Mouse (Mus musculus) stomach, embryonic 15.5 days (tissue): ENCODE results near the gene Serpina11. TPM values are rescaled to one million over a fixed set of nuclear protein-coding genes. Genes with fewer than 3 reads are reported as not detected.
"Not testable (repeated sequence)": the region's sequence is repeated elsewhere in the genome, so short reads cannot be mapped to it uniquely, and the experiment has no call there.

ENCODE experiments used
- ATAC-seq: fragments of 200-750 bp; cut with Nextera tagmentation; 2 replicates; pipeline ENCODE4 v1.8.0; 2017; ENCODE audit warnings: low read depth, moderate number of reproducible peaks, moderate TSS enrichment; ENCODE audit not compliant: insufficient read depth, low FRiP score
- H3K27ac ChIP-seq: fragments of 300-500 bp; sonication (generic); 2 replicates; pipeline ENCODE4 v1.5.1; 2015; ENCODE audit warnings: mild to moderate bottlenecking, inconsistent platforms
- H3K27me3 ChIP-seq: fragments of 300-500 bp; sonication (generic); replicated peaks from 2 replicates; pipeline ENCODE4 v1.6.1; 2015; ENCODE audit warnings: inconsistent platforms
- H3K36me3 ChIP-seq: fragments of 300-500 bp; sonication (generic); 2 replicates; pipeline ENCODE4 v1.6.1; 2015; ENCODE audit warnings: inconsistent platforms
- H3K4me1 ChIP-seq: fragments of 300-500 bp; sonication (generic); 2 replicates; pipeline ENCODE4 v1.6.1; 2015; ENCODE audit warnings: inconsistent platforms
- H3K4me2 ChIP-seq: fragments of 300-500 bp; sonication (generic); 2 replicates; pipeline ENCODE4 v1.6.1; 2015; ENCODE audit warnings: mild to moderate bottlenecking, inconsistent platforms
- H3K4me3 ChIP-seq: fragments of 300-500 bp; sonication (generic); replicated peaks from 2 replicates; pipeline ENCODE4 v1.5.1; 2015; ENCODE audit warnings: inconsistent platforms
- H3K9ac ChIP-seq: fragments of 300-500 bp; sonication (generic); 2 replicates; pipeline ENCODE4 v1.6.1; 2015; ENCODE audit warnings: inconsistent platforms
- H3K9me3 ChIP-seq: fragments of 300-500 bp; sonication (generic); 2 replicates; pipeline ENCODE4 v1.6.1; 2016; ENCODE audit warnings: inconsistent platforms
- WGBS: fragments of 180-500 bp; shearing (Covaris S2); methylation state at CpG from one replicate; pipeline ENCODE4 v1.1.7; 2015; 5-methylcytosine and 5-hydroxymethylcytosine counted together
- polyA plus RNA-seq: library from polyadenylated mRNA; unstranded; fragments of >200 nt; fragmentation: Nextera tagmentation; extraction: Ambion mirVana; gene quantifications from 2 replicates; pipeline ENCODE4 v1.2.1, GENCODE M21; 2015

The Serpina11 gene
- polyA plus RNA-seq, 1 experiment from 2014 or later: 0.87 TPM

DNA sequence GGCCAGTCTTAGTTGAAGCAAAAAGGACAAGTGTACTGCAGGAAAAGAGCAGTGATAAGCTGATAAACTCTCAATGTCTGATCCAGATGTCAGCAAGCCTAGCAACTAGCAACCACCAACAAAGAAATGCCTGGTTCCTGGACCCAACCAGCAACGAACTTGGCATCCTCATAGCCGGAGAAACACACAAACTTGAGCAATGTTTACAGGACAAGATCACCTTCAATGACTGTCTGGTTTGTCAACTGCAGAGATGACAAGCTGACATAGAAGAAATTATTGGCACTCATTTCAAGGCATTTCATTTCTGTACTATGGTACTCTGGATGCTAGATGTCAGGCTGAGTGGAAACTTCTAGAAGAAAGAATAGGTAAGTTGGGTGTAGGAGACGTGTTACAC is 23.0 kb downstream of the Serpina11 start:
- no peak overlapping the region for H3K4me2 ChIP-seq
- no peaks in the 10 kb centered on the region for H3K36me3 ChIP-seq
- H3K4me1 ChIP-seq: no peaks in the 10 kb centered on the region
- WGBS: 69% methylated on average over 3 of the region's 3 CpGs
- ATAC-seq: no peak
- H3K27ac ChIP-seq: no peak overlapping the region
- H3K4me3 ChIP-seq: no peak overlapping the region
- no peak overlapping the region for H3K9ac ChIP-seq
- H3K9me3 ChIP-seq: no peaks in the 10 kb centered on the region
- H3K27me3 ChIP-seq: no peaks in the 10 kb centered on the region

DNA sequence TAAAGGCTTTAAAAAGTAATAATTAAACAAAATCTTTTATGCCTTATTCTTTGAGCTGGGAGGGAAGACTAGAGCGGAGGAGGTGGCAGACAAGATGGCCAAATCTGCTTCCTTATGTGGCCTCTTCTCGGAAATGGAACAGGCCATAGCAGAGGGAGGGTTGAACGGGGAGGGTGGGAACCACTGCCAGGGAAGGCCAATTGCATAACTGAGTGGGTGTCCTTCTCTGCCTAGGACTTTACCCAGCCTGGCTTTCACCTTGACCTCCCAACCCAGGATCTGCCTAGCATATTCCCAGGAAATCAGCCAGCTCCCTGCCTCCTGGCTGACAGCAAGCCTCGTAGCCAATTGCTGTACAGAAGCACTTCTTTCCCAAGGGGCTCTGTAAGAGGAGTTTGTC is 26.5 kb downstream of the Serpina11 start:
- Histone ChIP-seq H3K27ac (no peak overlapping the region), H3K4me2 (no peak overlapping the region), H3K9me3 (no peaks in the 10 kb centered on the region), H3K4me3 (no peak overlapping the region), H3K27me3 (no peaks in the 10 kb centered on the region), H3K36me3 (no peaks in the 10 kb centered on the region), H3K4me1 (no peaks in the 10 kb centered on the region), H3K9ac (no peak overlapping the region)
- no peak for ATAC-seq
- 81% methylated on average over 4 of the region's 4 CpGs for WGBS

DNA sequence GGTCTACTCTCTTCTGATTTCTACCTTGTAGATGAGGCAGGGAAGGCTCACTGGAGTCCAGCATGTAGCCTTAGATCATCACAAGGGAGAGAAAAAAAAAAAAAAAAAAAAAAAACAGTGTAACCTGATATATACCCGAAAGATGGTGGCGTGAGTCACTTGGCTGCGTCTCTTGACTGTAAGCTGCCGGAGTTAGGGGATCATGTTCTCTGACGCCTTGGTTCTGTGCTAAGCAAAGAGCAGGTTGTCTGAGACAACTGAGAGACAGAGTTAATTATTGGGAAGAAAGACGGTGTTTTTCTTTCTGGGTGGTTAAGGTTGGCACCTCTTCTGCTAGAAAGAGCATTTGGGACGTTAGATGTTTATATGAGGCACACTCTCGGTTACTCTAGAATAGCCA is 26.9 kb downstream of the Serpina11 start:
- H3K4me3 ChIP-seq: no peak overlapping the region
- WGBS: 79% methylated on average over 8 of the region's 8 CpGs
- no peaks in the 10 kb centered on the region for H3K27me3 ChIP-seq
- H3K9ac ChIP-seq: no peak overlapping the region
- ATAC-seq: no peak
- no peak overlapping the region for H3K4me2 ChIP-seq
- no peaks in the 10 kb centered on the region for H3K4me1 ChIP-seq
- no peak overlapping the region for H3K27ac ChIP-seq
- no peaks in the 10 kb centered on the region for H3K9me3 ChIP-seq
- H3K36me3 ChIP-seq: no peaks in the 10 kb centered on the region

DNA sequence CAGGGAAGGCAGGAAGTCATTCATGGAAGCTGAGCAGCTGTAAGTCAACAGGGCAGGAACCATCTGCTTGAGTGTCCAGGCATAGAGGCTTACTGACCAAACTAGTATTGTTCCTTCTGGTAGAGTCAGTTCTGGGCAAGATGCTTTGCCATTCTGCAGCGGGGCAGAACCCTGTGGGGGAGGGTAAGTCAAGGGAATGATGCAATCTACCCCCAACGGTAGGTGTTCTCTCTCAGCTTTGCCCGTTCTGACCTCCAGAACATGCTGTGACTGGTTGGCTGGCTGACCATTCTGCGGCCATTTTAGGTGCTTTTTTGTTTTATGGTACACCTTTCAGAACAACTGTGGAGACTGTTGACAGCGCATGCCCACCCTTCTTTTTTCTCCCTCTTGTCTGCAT is 27.4 kb downstream of the Serpina11 start:
- no peak for ATAC-seq
- no peaks in the 10 kb centered on the region for H3K4me1 ChIP-seq
- H3K36me3 ChIP-seq: no peaks in the 10 kb centered on the region
- H3K9ac ChIP-seq: no peak overlapping the region
- H3K27me3 ChIP-seq: no peaks in the 10 kb centered on the region
- 82% methylated on average over 5 of the region's 5 CpGs for WGBS
- H3K4me3 ChIP-seq: no peak overlapping the region
- no peak overlapping the region for H3K27ac ChIP-seq
- no peaks in the 10 kb centered on the region for H3K9me3 ChIP-seq
- no peak overlapping the region for H3K4me2 ChIP-seq

DNA sequence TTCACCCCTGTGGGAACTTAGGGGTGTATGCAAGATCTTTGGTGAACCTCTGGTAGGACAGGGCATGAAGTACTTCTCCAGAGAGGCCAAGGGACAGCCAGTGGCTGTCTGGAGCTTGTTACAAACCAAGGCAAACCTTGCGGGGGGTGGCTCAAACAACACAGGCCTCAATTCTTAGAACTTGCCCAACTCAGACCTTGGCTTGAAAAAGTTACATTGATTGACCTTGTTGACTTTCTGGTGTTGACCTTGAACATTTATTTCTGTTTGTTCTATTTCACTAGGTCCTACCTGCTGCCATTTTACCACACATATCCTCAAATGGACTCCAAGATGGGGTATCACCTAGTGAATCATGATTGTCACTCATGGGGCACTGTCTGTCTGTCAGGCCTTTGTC is 28.0 kb downstream of the Serpina11 start:
- WGBS: 90% methylated on average over 1 of the region's 1 CpGs
- ATAC-seq: no peak
- no peak overlapping the region for H3K4me2 ChIP-seq
- no peak overlapping the region for H3K27ac ChIP-seq
- H3K36me3 ChIP-seq: no peaks in the 10 kb centered on the region
- no peaks in the 10 kb centered on the region for H3K9me3 ChIP-seq
- H3K27me3 ChIP-seq: no peaks in the 10 kb centered on the region
- H3K9ac ChIP-seq: no peak overlapping the region
- H3K4me1 ChIP-seq: no peaks in the 10 kb centered on the region
- no peak overlapping the region for H3K4me3 ChIP-seq

DNA sequence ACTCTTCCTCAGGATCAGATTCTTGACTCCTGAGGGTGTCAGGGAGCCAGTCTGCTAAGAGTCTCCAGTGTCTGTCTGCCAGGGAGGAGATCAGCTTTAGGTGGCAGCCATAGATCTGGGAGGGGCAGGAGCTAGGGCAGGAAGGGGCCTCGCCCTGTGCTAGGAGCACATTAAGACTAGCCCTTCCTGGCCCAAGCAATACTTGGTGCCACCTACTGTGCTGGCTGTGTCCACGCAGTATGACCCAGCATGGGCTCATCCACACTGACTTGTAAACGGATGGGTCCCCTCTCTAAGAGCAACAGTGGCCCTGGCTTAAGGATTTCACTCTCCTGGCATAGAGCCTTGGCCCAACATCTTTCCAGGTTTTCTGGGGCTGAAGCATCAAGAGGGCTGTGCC is 31.0 kb downstream of the Serpina11 start, which contains the start of gene Serpina1e:
TSS of gene Serpina1e (minus strand) at position 178 of the 400 bp plus-strand sequence.
- no peak within 1 kb of the TSS for H3K9ac ChIP-seq
- 79% methylated on average over 3 of the region's 3 CpGs for WGBS
- H3K4me2 ChIP-seq: no peak within 1 kb of the TSS
- H3K27me3 ChIP-seq: no peaks in the 10 kb centered on the region
- no peak within 1 kb of the TSS for H3K27ac ChIP-seq
- no peak within 1 kb of the TSS for H3K4me3 ChIP-seq
- no peaks in the 10 kb centered on the region for H3K36me3 ChIP-seq
- H3K4me1 ChIP-seq: no peaks in the 10 kb centered on the region
- H3K9me3 ChIP-seq: no peaks in the 10 kb centered on the region
- ATAC-seq: no peak

DNA sequence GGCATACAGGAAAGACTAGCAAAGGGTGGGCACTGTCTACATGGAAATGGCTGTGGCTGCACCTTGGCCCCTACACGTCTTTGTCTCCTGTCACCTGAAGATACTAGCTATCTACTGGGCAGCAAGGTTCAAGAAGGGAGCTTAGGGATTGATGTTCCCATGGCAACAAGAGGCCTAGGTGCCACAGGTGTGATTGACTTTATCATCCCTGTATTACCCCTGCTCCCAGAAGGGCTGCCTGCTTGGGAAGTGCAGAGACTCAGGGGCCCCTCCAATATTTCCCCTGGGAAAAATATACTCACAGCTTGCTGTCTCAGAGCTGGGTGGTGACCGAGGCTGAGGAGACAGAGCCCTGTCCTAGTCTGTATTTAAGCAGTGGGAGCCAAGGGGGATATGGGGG is 33.2 kb downstream of the Serpina11 start:
- not testable (repeated sequence) for ATAC-seq, H3K27me3 ChIP-seq, H3K27ac ChIP-seq, H3K36me3 ChIP-seq, H3K4me3 ChIP-seq, H3K4me1 ChIP-seq, H3K9me3 ChIP-seq, H3K4me2 ChIP-seq, H3K9ac ChIP-seq
- 48% methylated on average over 2 of the region's 2 CpGs for WGBS

DNA sequence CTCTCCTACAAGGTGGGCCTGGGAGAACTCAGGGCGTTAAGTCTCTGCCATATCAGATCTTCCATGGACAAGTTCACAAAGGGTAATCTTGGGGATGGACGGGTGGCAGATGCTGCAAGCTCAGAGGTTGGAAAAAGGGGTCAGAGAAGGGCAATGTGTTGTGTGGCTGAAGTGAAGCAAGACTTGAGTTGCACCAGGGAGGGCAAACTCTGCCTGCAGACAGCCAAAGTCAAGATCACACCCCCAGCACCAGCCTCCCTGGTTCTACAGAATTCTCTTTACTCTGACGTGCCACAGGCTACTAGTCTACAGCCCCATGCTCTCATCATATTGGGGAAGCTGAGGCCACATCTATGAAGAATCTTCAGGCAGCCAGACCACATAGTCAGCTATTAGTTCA is 36.8 kb downstream of the Serpina11 start:
- not testable (repeated sequence) for ATAC-seq

DNA sequence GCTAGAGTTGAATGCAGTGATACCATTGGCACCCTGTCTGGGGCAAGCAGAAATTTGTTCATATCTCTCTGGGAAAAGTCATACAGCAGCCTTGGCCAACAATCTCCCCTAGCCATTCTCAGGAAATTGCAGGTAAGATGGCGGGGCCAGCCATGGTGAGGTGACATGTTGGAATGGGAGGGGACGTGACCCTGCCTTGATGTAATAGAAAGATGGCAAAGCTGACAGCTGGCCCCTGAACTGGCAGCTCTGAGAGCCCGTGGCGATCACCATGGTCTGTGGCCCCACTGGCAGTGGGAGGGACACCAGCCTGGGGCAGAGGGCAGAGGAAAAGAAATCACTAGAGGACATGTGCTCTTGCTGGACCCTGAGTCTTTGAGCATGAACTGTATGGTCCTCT is 43.5 kb downstream of the Serpina11 start:
- 84% methylated on average over 4 of the region's 4 CpGs for WGBS
- Histone ChIP-seq H3K36me3 (no peaks in the 10 kb centered on the region), H3K27ac (no peak overlapping the region), H3K9me3 (no peaks in the 10 kb centered on the region), H3K4me1 (no peaks in the 10 kb centered on the region), H3K27me3 (no peaks in the 10 kb centered on the region), H3K9ac (no peak overlapping the region), H3K4me3 (no peak overlapping the region), H3K4me2 (no peak overlapping the region)
- ATAC-seq: no peak

More for the DNA sequence above, 36.8 kb downstream of the Serpina11 start:
- not testable (repeated sequence) for H3K36me3 ChIP-seq, H3K9ac ChIP-seq, H3K27me3 ChIP-seq, H3K27ac ChIP-seq, H3K9me3 ChIP-seq, H3K4me1 ChIP-seq, H3K4me3 ChIP-seq, H3K4me2 ChIP-seq
- 59% methylated on average over 3 of the region's 3 CpGs for WGBS

Other genes with a start within 250 kb of the Serpina11 start
- 8.4 and 20.8 TPM in 2 replicates for gene Serpina1d, start 216.4 kb downstream of the Serpina11 start, polyA plus RNA-seq
- gene Serpina1b, start 159.6 kb downstream of the Serpina11 start, polyA plus RNA-seq: 32.1 and 70.2 TPM in 2 replicates
- 19.0 and 49.1 TPM in 2 replicates for gene Serpina1a, start 126.4 kb downstream of the Serpina11 start, polyA plus RNA-seq
- gene Serpina1c, start 85.1 kb downstream of the Serpina11 start, polyA plus RNA-seq: 24.9 and 26.7 TPM in 2 replicates
- gene Serpina1e, start 31.0 kb downstream of the Serpina11 start, polyA plus RNA-seq: 11.8 and 20.6 TPM in 2 replicates
- not detected in 2 replicates for gene Serpina9, start 23.8 kb upstream of the Serpina11 start, polyA plus RNA-seq
- gene Serpina12, start 54.5 kb upstream of the Serpina11 start, polyA plus RNA-seq: not detected in 2 replicates
- gene Serpina5, start 111.2 kb upstream of the Serpina11 start, polyA plus RNA-seq: 0.05 TPM in 1 of 2 replicates, not detected in the other
- gene Serpina3a, start 122.8 kb upstream of the Serpina11 start, polyA plus RNA-seq: not detected in 2 replicates
- not detected in 2 replicates for gene Serpina3b, start 138.0 kb upstream of the Serpina11 start, polyA plus RNA-seq
- not detected in 2 replicates for gene Serpina3c, start 163.9 kb upstream of the Serpina11 start, polyA plus RNA-seq
- 0.12 and 0.22 TPM in 2 replicates for gene Serpina3f, start 224.6 kb upstream of the Serpina11 start, polyA plus RNA-seq
- 2.0 and 3.2 TPM in 2 replicates for gene Serpina3g, start 246.3 kb upstream of the Serpina11 start, polyA plus RNA-seq